Mouse (Mus musculus) hematopoietic stem cell, adult 5-6 weeks (primary cell): Measurements from ENCODE around the gene Prss44. TPM values are rescaled to one million over a fixed set of nuclear protein-coding genes. Genes with fewer than 3 reads are reported as not detected.

Experiments used
- ATAC-seq, 2 experiments: fragments of 125-278 bp in 1 of 2; replicated peaks in 1 of 2; 2 replicates each; pipeline ENCODE4 v1.8.0; 2016 to 2017; ENCODE audit warnings: inconsistent platforms in 2 of 2, mild to moderate bottlenecking in 2 of 2, moderate number of reproducible peaks in 2 of 2, low read depth in 1 of 2, moderate TSS enrichment in 1 of 2; ENCODE audit not compliant: low FRiP score in 2 of 2, poor library complexity in 2 of 2, severe bottlenecking in 2 of 2, insufficient read depth in 1 of 2, low TSS enrichment in 1 of 2
- total RNA-seq: library from RNA; stranded (forward); fragments of 172-1452, 232-1000 nt; gene quantifications from 2 replicates; pipeline ENCODE4 v1.2.3, GENCODE M21; 2017

The Prss44 gene
- not detected in 2 replicates for total RNA-seq

DNA sequence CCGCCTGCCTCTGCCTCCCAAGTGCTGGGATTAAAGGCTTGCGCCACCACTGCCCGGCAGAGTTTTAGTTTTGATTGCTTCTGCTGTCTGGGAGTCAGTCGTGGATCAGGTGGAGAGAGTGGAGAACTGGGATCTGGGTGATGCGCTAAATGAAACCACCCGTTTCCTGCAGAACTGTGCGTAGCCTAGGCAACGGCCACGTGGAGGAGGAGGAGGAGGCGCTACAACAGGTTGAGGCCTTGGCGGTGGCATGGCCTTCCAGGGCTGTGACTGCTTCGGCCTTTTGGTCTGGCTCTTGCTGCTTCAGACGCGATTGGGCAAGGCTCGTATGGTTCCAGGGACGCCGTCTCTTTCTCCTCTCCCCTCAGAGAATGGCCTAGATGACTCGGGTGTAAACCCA, at the start of gene Prss44:
Prss44 (plus strand) TSS at position 206 of the 400 bp plus-strand sequence.
- no peak for ATAC-seq

DNA sequence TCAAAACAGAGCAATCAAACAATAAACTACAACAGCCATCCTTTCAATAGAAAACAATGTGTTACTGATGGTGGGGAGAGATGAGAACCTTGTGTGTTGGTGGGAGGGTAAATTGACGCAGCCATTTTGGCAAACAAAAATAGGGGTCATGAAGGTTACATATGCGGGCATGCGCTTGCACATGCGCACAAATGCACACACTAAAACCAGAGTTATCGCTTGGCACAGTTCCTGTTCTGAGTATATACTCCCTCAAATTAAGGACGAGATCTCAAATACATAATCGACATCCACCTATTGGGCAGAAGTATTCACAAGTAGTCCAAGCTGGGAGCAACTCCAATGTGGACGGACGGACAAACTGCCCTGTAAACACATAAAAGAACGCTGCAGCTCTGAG, 41.5 kb upstream of the Prss44 start:
- ATAC-seq, result no peak

DNA sequence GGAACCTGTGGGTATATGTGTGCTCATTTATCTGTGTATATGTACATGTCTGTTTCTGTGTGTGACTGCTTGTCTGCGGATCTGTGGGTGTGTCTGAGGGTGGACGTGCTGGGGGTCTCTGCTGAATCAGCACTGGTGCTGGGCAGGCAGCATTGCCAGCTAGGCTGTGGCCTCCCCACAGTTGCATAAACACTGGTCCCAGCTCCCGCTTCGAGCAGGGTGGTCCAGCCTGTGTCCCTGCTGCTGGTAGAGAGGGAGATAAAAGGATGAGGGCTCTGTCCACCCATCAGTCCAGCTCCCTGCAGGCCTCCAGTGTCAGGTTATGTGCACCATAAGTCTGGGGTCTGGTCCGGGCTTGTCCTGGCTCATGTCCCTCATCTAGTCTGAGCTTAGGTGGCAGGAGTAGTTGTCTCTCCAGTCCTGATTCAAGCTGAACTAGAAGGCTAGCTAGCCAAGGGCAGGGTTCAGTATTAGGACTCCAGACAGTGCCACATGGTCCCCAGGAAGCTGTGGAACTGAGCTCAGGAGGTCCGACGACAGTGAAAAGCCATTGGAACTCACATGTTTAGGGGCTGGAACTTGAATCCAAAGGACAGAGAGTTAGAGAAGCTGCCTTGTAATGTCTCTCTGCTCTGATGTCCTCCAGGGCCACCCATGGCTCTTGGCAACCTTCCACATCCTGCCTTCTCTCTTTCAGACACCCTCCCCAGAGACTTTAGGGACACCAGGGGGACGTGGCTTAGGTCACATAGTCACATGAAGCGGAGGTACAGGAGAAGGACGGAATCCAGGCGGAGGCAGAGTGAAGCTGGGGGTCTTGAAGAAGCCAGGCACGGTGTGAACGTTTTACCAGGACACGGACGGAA, 39.2 kb upstream of the Prss44 start:
- no peak for ATAC-seq

DNA sequence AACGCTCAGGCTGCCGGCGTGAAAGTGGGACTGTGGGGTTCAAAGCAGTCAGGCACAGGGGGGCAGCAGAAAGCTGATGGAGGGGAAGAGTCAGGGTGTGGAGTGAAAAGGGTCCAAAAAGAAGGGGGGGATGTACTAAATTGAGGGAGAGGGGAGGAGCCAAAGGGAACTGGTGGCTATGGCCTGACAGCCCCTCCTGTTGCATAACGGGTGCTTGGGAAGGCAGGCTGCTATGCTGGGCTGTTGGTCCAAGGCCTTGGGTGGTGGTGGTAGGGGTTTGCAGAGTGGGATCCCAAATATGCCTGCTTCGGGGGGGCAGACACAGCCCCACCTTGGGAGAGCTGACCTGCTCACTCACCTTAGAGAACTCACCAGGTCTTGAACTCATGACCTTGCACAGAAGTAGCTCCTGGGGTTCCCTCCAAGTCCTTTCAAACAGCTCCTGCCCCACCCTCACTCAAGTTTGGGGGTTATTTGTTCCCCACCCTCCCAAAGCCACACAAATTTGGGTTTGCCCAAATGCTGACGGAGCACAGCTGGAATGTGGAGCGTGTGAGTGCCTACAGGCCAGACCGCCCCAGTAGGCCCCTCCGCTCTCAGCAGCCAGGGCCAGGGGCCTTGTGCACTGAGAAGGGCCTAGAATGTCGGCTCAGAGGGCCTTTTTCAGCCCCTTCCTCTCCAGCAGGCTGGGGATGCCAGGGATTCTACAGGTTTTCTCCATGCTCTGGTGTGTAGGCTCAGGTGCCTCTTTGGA, 38.3 kb upstream of the Prss44 start:
- ATAC-seq, result no peak

DNA sequence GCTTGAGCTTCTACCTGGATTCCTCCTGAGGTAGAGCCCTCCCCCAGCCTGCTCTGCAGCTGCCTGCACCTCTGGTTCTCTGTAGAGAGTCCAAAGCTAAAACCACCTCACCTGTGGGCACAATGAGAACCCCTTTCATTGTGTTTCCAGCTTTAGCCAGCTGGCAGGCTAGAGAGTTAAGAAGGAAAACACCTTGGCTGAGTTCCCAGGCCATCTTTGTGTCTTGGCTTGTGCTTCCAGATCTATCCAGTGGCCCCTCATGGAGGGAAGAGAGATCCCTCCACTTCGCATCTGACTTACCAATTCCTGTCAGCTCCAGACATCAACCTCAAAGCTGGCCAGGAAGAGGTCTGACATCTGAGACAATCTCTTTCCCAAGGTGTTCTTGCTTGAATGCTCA, 35.7 kb upstream of the Prss44 start:
- no peak for ATAC-seq

DNA sequence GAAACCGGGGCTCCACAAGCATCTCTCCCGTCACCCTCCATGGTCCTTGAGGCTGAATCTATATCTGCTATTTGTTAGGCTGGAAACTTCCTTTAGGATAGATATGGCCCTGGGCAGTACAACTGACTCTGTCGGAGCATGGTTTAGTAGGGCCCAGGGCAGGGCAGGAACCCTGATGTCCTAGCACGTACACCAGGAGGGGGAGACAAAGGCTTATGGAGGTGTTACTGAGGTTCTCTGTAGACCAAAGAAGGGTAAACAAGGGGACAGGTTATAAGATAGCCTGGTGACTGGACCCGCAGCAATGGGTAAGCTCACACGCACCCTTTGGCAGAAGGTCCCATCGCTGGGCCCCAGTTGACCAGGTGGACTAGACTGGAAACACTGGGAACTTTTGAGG, 35.2 kb upstream of the Prss44 start:
- no peak for ATAC-seq

DNA sequence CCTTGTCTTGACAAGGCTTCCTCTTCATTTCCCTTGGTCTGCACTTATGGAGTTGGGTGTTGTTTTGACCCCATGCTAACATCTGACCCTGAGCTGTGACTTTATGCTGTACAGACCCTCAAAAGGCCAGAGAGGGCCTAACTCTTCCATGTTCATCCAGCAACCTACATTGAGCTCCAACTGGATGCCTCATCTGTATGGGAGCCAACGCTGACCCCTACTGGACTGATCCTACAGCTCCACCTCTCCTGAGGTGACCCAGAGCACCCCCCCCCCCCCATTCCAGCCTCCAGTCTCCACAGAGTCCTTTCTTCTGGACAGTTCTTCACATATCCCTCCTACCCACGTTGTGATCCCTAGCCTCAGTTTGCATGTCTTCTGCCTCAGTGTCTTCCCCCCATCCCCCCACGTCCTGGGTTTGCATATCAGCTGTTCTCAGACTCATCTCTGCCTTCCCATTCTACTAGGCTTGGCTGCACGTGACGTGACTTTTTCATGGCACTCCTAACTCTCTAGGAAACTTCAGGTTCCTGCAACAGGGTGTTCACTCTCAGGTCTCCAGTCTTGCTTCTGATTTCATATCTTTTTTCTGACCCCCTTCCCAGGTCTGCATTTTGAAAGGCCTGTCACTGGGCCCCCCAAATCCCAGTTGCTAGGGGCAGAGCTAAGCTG, 34.4 kb upstream of the Prss44 start:
- ATAC-seq, result no peak

DNA sequence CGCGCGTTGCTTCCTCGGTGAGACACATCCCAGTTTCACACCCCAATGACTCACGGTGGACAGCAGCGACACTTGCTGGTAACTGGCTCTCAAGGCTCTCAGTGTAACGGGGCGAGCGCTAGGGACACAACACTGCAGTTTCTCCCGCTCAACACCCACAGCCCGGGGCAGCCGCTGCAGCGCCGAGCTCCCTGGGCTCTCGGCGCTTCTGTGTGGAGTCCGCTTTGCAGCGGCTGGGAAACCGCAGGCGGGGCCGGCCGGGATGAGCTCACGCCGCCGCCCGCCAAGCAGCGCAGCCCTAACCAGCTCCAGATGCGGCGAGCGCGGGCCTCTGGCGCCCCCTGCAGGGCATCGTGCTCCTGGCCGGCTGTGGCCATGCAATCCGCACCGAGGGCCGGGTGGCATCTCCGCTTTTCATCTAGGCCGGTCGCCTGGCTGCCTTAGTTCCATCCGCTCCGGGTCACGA, 32.5 kb upstream of the Prss44 start:
- peak; percentile 72 to 88 for ATAC-seq

DNA sequence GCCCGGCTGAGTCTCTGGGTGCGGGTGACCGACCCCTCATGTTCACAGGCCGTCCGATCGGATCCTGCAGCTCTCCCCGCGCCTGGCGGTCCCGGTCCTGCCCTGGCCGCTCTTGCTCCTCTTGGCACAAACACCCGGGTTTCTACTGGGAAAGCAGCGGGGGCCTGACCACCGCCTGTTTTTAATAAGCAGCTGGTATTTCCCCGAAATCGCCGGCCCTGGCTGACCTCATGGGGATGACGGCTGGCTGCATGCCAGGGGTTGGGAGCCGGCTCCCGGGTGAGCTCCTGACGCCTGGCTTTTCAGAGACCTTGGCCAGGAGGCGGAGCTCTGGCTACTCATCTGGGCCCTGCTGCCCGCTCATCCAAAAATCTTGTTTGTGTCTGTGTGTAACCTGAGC, 32.1 kb upstream of the Prss44 start:
- 0 out of 4 replicates have a peak, but pooled peaks of 1 of the 2 experiments have one; percentile 6 for ATAC-seq

DNA sequence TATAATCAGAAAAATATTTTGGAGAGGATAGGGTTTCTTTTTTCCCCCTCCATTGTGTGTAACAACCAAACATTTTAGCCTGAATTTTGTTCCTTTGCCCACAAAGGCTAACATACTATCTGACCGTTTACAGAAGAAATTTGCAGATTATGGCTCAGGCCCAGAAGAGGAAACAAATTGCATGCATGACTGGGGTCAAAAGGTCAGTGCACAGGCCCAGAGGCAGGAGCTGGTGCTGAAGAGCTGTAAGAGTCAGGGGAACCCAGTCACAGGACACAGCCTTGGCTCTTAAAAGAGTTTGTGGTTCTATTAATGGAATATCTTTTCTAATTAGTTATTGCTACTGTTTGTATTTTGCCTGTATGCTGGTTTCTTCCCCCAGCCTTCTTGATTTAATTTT, 30.2 kb upstream of the Prss44 start:
- ATAC-seq, result no peak

DNA sequence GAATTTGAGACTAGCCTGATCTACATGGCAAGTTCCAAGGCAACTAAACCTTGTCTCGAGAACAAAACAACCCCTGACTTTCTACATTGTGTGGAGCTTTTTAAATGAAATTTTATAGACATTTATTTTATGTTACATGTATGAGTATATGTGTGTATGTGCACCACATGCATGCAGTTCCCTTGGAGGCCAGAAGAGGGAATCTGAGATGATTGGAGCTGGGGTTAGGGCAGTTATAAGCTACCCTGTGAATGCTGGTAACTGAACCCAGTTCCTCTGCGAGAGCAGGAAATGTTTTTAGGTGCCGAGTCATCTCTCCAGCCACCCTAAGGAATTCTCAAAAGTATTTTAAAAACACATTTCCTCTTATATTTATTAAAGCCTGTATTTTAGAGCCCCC, 25.6 kb upstream of the Prss44 start:
- ATAC-seq, result no peak

DNA sequence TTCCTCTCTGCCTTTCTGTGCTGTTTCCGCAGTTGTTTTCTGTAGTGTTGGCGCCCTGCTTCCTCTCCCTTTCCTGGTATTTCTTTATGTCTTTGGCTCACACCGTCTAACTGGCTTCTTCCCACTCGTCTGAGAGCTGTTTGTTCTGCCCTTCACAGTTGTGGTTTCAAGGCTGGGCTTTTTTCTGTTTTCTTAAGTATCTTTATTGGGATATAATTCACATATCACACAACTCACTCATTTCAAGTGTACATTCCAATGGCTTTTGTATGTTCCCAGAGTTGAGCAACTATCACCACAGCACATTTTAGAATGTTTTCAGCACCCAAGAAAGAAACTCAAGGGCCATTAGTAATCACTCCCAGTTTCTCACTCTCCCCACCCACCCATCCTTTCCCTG, 23.3 kb upstream of the Prss44 start:
- no peak for ATAC-seq

DNA sequence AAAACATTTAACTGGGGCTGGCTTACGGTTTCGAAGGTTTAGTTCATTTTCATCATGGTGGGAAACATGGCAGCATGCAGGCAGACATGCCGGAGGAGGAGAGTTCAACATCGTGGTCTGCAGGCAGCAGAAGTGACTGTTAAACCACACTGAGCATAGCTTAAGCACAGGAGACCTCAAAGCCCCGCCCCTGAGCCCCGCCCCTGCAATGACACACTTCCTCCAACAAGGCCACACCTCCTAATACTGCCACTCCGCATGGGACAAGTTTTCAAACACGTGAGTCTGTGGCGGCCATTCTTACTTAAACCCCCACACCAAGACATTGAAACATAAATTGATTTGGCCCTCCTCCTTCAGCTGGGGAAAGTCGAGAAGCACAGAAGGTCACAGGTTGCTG, 16.8 kb upstream of the Prss44 start:
- no peak for ATAC-seq

DNA sequence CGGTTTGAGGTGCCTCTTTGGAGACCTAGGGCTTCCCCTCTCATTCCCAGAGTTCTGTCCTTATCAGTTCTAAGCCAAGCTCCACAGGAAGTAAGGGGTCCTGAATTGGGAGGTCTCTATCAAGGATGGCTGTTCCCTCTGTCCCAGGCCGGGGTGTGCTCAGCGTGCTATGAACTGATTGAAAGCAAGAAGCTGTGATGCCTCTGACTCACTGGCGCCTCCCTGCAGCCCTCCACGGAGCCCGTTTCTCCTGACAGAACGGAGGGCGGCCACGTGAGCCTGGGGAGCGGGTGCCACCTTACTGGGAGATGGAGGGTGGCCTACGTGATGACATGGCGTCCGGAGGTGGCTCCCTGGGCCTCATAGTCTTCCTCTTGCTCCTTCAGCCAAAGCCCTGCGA, 15.9 kb upstream of the Prss44 start, which contains the start of gene Prss42:
Prss42 (plus strand) TSS at position 301 of the 400 bp plus-strand sequence.
- no peak for ATAC-seq

DNA sequence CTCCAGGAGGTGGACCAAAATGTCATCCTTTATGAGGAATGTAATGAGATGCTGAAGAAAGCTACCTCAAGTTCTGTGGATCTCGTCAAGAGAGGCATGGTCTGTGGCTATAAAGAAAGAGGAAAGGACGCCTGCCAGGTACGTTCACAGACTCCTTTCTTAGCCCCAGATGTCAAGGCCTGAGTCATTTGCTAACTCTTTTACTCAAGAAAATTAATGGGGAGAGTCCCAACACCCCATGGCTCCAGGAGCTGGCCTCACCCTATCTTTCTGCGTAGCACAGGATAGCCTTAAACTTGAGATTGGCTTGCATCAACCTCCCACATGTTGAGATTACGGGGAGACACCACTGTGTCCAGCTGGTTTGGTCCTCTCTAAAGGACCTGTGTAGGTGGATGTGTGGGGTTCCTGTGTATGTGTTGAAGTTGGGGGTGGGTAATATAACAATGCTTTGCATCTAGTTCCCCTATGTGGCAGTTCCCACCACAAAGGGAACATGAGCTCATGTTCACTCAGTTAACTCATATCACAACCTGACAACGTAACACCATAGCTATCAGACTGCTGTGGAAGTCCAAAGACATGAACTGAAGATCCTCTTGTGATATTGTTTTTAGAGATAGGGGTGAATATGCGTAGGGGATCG, 12.8 kb upstream of the Prss44 start:
- ATAC-seq, result no peak

DNA sequence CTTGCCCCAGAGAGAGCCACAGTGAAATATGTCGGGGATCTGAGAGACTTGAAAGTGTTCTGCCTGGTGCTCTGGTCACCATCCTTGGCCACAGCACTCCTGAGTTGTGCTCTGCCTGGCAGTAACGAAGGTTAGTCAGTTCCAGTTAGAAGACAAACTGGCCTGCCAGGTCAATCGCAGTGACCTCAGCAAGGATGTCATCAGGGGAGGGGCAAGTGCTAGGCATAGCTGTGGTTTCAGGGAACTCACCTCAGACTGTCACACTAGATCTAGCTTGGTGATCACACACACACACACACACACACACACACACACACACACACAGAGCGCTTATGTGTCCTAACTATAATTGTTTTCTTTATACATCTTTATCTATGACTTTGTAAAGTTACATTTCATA, 10.5 kb upstream of the Prss44 start:
- no peak; a peak in 1 of 4 replicates for ATAC-seq

DNA sequence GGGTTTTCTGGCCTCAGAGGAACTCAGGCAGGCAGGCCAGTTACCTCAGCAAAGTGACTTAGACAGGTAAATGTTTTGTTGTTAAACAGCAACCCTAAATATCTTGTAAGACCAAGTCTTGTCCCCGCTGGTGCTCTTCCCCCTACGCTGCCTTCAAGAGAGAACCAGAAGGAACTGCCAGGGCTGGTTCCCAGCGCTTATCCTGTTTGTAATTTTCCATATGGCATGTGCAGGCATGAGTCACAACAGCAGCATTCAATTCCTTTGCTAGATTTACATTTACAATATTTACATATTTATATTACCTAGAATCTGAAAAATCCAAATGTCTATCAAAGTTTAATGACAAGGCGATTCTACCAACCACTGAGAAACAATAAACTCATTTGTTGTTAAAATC, 3.7 kb upstream of the Prss44 start:
- no peak for ATAC-seq
